Mouse (Mus musculus) v-Abl transformed pro-B cells (cell line): Measurements from ENCODE around the gene Smarca2.

ENCODE experiments used
- in situ Hi-C, 2 experiments: fragments of 400-800 bp; cut with MboI; formaldehyde crosslinking; loops; one replicate each; pipeline ENCODE4 v1.15.1; 2025; ENCODE audit not compliant: unreplicated experiment in 2 of 2

Gene Smarca2

GRCm38 (mm10) chr19:26681549-26681948, 76.7 kb downstream of the Smarca2 start:
- in situ Hi-C loops, result loop anchor here in 1 of 2 experiments (25.0 kb wide), 1 partner anchor 1019 kb away; the partner anchor contains the start of gene Dmrt2

- in situ Hi-C loops, result loop anchor here in 1 of 2 experiments (25.0 kb wide), 1 partner anchor 1020 kb away; the partner anchor contains the start of gene Dmrt2
These were observed 77.3 kb downstream of the Smarca2 start for GRCm38 (mm10) chr19:26682130-26682529.

GRCm38 (mm10) chr19:26682731-26683130, 77.9 kb downstream of the Smarca2 start:
- in situ Hi-C loops, result loop anchor here in 1 of 2 experiments (25.0 kb wide), 1 partner anchor 1020 kb away; the partner anchor contains the start of gene Dmrt2

GRCm38 (mm10) chr19:26683731-26684130, 78.9 kb downstream of the Smarca2 start:
- in situ Hi-C loops, result loop anchor here in 1 of 2 experiments (25.0 kb wide), 1 partner anchor 1021 kb away; the partner anchor contains the start of gene Dmrt2

GRCm38 (mm10) chr19:26690516-26690915, 85.7 kb downstream of the Smarca2 start:
- in situ Hi-C loops, result loop anchor here in 1 of 2 experiments (25.0 kb wide), 1 partner anchor 1028 kb away; the partner anchor contains the start of gene Dmrt2

GRCm38 (mm10) chr19:26697107-26697506, 92.3 kb downstream of the Smarca2 start:
- in situ Hi-C loops, result loop anchor here in 1 of 2 experiments (25.0 kb wide), 1 partner anchor 1035 kb away; the partner anchor contains the start of gene Dmrt2

GRCm38 (mm10) chr19:26704545-26705209, 99.8 kb downstream of the Smarca2 start:
- in situ Hi-C loops, result loop anchor here in 1 of 2 experiments (25.0 kb wide), 1 partner anchor 1042 kb away; the partner anchor contains the start of gene Dmrt2

GRCm38 (mm10) chr19:26706910-26707309, 102.1 kb downstream of the Smarca2 start:
- in situ Hi-C loops, result loop anchor here in 1 of 2 experiments (25.0 kb wide), 1 partner anchor 1045 kb away; the partner anchor contains the start of gene Dmrt2

GRCm38 (mm10) chr19:26709095-26709494, 104.2 kb downstream of the Smarca2 start:
- in situ Hi-C loops, result loop anchor here in 1 of 2 experiments (25.0 kb wide), 1 partner anchor 1047 kb away; the partner anchor contains the start of gene Dmrt2

GRCm38 (mm10) chr19:26711268-26711667, 106.4 kb downstream of the Smarca2 start:
- in situ Hi-C loops, result loop anchor here in 1 of 2 experiments (25.0 kb wide), 1 partner anchor 1049 kb away; the partner anchor contains the start of gene Dmrt2

- in situ Hi-C loops, result loop anchor here in 1 of 2 experiments (25.0 kb wide), 1 partner anchor 1054 kb away; the partner anchor contains the start of gene Dmrt2
These were observed 111.4 kb downstream of the Smarca2 start for GRCm38 (mm10) chr19:26716217-26716616.

GRCm38 (mm10) chr19:26718221-26718620, 113.4 kb downstream of the Smarca2 start:
- in situ Hi-C loops, result loop anchor here in 1 of 2 experiments (25.0 kb wide), 1 partner anchor 1056 kb away; the partner anchor contains the start of gene Dmrt2

GRCm38 (mm10) chr19:26719161-26719560, 114.3 kb downstream of the Smarca2 start:
- in situ Hi-C loops, result loop anchor here in 1 of 2 experiments (25.0 kb wide), 1 partner anchor 1057 kb away; the partner anchor contains the start of gene Dmrt2

- in situ Hi-C loops, result loop anchor here in 1 of 2 experiments (25.0 kb wide), 1 partner anchor 1059 kb away; the partner anchor contains the start of gene Dmrt2
These were observed 116.9 kb downstream of the Smarca2 start for GRCm38 (mm10) chr19:26721741-26722140.

GRCm38 (mm10) chr19:26723899-26724298, 119.0 kb downstream of the Smarca2 start:
- in situ Hi-C loops, result loop anchor here in 1 of 2 experiments (25.0 kb wide), 1 partner anchor 1062 kb away; the partner anchor contains the start of gene Dmrt2

GRCm38 (mm10) chr19:26724626-26725025, 119.8 kb downstream of the Smarca2 start:
- in situ Hi-C loops, result loop anchor here (25.0 kb wide), 2 partner anchors 963 to 1062 kb away; partner anchors contain the start of gene Dmrt2 (in 1 of the 2)

GRCm38 (mm10) chr19:26727796-26728195, 122.9 kb downstream of the Smarca2 start:
- in situ Hi-C loops, result loop anchor here in 1 of 2 experiments (25.0 kb wide), 1 partner anchor 960 kb away; no protein-coding TSS in a partner anchor

- in situ Hi-C loops, result loop anchor here (5.0 to 25.0 kb wide), 7 partner anchors 244 to 1274 kb away; partner anchors contain the start of gene Pum3 (in 2 of the 2)
These were observed 125.6 kb downstream of the Smarca2 start for GRCm38 (mm10) chr19:26730486-26730885.

GRCm38 (mm10) chr19:26731121-26731520, 126.3 kb downstream of the Smarca2 start:
- in situ Hi-C loops, result loop anchor here (5.0 to 25.0 kb wide), 7 partner anchors 244 to 1274 kb away; partner anchors contain the start of gene Pum3 (in 2 of the 2)

GRCm38 (mm10) chr19:26731809-26732208, 127.0 kb downstream of the Smarca2 start:
- in situ Hi-C loops, result loop anchor here (5.0 to 25.0 kb wide), 7 partner anchors 243 to 1273 kb away; partner anchors contain the start of gene Pum3 (in 2 of the 2)
